Mouse (Mus musculus) cerebellum, adult 2 months (tissue): ENCODE data around the gene Elob.

Source experiments
- CTCF ChIP-seq: fragments of 200-500 bp; IDR thresholded peaks from 2 replicates; pipeline ENCODE4 v1.5.1; 2011; ENCODE audit warnings: low read depth, mild to moderate bottlenecking, control low read depth, low read length, moderate library complexity, borderline replicate concordance; ENCODE audit not compliant: insufficient read depth
- POLR2A ChIP-seq: fragments of 200-500 bp; IDR thresholded peaks from 2 replicates; pipeline ENCODE4 v1.6.1; 2011; ENCODE audit warnings: low read length, control low read depth, borderline replicate concordance; ENCODE audit not compliant: insufficient read depth

DNA sequence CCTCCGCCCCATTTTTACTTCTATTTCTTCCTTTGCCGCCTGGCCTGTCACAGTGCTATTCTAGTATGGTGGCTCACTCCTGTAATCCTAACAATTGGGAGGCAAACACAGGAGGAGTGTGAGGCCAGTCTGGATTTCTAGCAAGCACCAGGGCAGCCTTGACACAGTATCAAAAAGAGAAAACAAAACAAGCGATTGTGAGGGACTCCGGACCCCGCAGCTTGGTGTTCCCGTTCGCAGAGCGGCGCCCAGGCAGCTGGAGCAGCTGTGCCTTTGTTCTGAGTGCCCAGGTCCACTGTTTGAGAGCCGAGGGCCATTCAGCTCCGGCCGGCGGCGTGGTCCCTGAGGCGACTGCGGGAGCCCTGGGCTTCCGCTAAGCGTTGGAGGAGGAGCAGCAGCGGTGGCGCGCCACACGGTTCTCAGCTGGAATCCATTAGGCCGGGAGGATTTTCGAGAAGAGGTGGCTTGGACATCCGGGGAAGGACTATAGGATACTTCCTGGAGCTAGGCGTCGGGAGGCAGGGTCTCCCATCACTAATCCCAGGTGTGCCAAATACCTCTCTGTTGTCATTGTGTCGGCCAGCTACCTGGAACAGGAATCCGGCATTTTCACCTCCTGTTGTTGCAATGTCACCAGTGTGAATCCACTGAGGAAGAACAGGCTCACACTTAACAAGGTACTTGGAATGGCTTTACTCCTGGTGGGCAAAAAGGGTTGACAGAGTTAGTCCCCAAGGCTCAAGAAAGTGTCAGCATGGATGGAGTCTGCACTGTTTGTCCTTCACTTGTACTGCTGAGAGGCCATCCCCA, 38.5 kb downstream of the Elob start, which contains the start of gene Srrm2:
- TF ChIP-seq POLR2A: peak; percentile 69
- no peak for TF ChIP-seq CTCF
